Mouse (Mus musculus): ENCODE results near the gene Ttc6. TPM values are rescaled to one million over a fixed set of nuclear protein-coding genes. Genes with fewer than 3 reads are reported as not detected.

The Ttc6 gene
- polyA plus RNA-seq, 1 experiment from 2014 or later, result 0.47 TPM

- peaks cover 7% of the 10 kb centered on the region; the same call in 1 of the 2 replicates for H3K4me1 ChIP-seq (replicated peaks; ENCODE audit: control insufficient read depth, insufficient read depth, low read length)
- H3K9ac ChIP-seq (ENCODE audit: low read depth, low read length), result no peak overlapping the region
- 4% methylated on average over 15 of the region's 15 CpGs for WGBS
- no peaks in the 10 kb centered on the region for H3K36me3 ChIP-seq (ENCODE audit: control insufficient read depth, insufficient read depth, low read length)
- peak overlapping the region; percentile 27 for H3K4me2 ChIP-seq
- no peak overlapping the region for H3K27ac ChIP-seq (ENCODE audit: low read depth, low read length)
- peaks cover 99% of the 10 kb centered on the region for H3K27me3 ChIP-seq (replicated peaks; ENCODE audit: control insufficient read depth, insufficient read depth, low read length)
- no peaks in the 10 kb centered on the region for H3K9me3 ChIP-seq (ENCODE audit: control insufficient read depth, low read length)
- no peak for ATAC-seq (replicated peaks; ENCODE audit: low FRiP score)
- DNase-seq (ENCODE audit: low spot score), result no peak
- H3K4me3 ChIP-seq (ENCODE audit: low read depth, low read length), result 0 out of 2 replicates have a peak overlapping the region, but pooled peaks have one; percentile 12
These were observed 14.2 kb upstream of the Ttc6 start for GRCm38 (mm10) chr12:57549667-57550160.

GRCm38 (mm10) chr12:57550181-57550808, 13.6 kb upstream of the Ttc6 start:
- Histone ChIP-seq H3K4me3 (ENCODE audit: low read depth, low read length) (0 out of 2 replicates have a peak overlapping the region, but pooled peaks have one; percentile 12), H3K27ac (ENCODE audit: low read depth, low read length) (no peak overlapping the region), H3K9me3 (ENCODE audit: control insufficient read depth, low read length) (no peaks in the 10 kb centered on the region), H3K4me2 (peak overlapping the region; percentile 27), H3K27me3 (replicated peaks; ENCODE audit: control insufficient read depth, insufficient read depth, low read length) (peaks cover 100% of the 10 kb centered on the region), H3K9ac (ENCODE audit: low read depth, low read length) (no peak overlapping the region), H3K4me1 (replicated peaks; ENCODE audit: control insufficient read depth, insufficient read depth, low read length) (peaks cover 7% of the 10 kb centered on the region; the same call in 1 of the 2 replicates), H3K36me3 (ENCODE audit: control insufficient read depth, insufficient read depth, low read length) (no peaks in the 10 kb centered on the region)
- 4% methylated on average over 31 of the region's 31 CpGs for WGBS
- DNase-seq (ENCODE audit: low spot score) (peak; percentile 44), ATAC-seq (replicated peaks; ENCODE audit: low FRiP score) (no peak)

GRCm38 (mm10) chr12:57550881-57551280, 13.0 kb upstream of the Ttc6 start:
- Histone ChIP-seq H3K4me2 (no peak overlapping the region), H3K36me3 (ENCODE audit: control insufficient read depth, insufficient read depth, low read length) (no peaks in the 10 kb centered on the region), H3K27me3 (replicated peaks; ENCODE audit: control insufficient read depth, insufficient read depth, low read length) (peaks cover 95% of the 10 kb centered on the region), H3K4me3 (ENCODE audit: low read depth, low read length) (no peak overlapping the region), H3K9me3 (ENCODE audit: control insufficient read depth, low read length) (no peaks in the 10 kb centered on the region), H3K4me1 (replicated peaks; ENCODE audit: control insufficient read depth, insufficient read depth, low read length) (peaks cover 6% of the 10 kb centered on the region; the same call in 1 of the 2 replicates), H3K27ac (ENCODE audit: low read depth, low read length) (no peak overlapping the region), H3K9ac (ENCODE audit: low read depth, low read length) (no peak overlapping the region)
- WGBS, result 9% methylated on average over 8 of the region's 8 CpGs
- DNase-seq (ENCODE audit: low spot score) (no peak), ATAC-seq (replicated peaks; ENCODE audit: low FRiP score) (no peak)

- 11% methylated on average over 3 of the region's 3 CpGs for WGBS
- Histone ChIP-seq H3K4me2 (no peak overlapping the region), H3K4me1 (replicated peaks; ENCODE audit: control insufficient read depth, insufficient read depth, low read length) (no peaks in the 10 kb centered on the region), H3K27me3 (replicated peaks; ENCODE audit: control insufficient read depth, insufficient read depth, low read length) (peaks cover 81% of the 10 kb centered on the region), H3K27ac (ENCODE audit: low read depth, low read length) (no peak overlapping the region), H3K9ac (ENCODE audit: low read depth, low read length) (no peak overlapping the region), H3K36me3 (ENCODE audit: control insufficient read depth, insufficient read depth, low read length) (no peaks in the 10 kb centered on the region), H3K4me3 (ENCODE audit: low read depth, low read length) (no peak overlapping the region), H3K9me3 (ENCODE audit: control insufficient read depth, low read length) (no peaks in the 10 kb centered on the region)
- ATAC-seq (replicated peaks; ENCODE audit: low FRiP score) (no peak), DNase-seq (ENCODE audit: low spot score) (no peak)
These were observed 11.6 kb upstream of the Ttc6 start for GRCm38 (mm10) chr12:57552286-57552685.

GRCm38 (mm10) chr12:57554091-57554490, 9.8 kb upstream of the Ttc6 start:
- WGBS, result 44% methylated on average over 3 of the region's 3 CpGs

GRCm38 (mm10) chr12:57571773-57572172, 7.9 kb downstream of the Ttc6 start:
- no peak overlapping the region for H3K4me3 ChIP-seq (ENCODE audit: low read depth, low read length)
- no peaks in the 10 kb centered on the region for H3K36me3 ChIP-seq (ENCODE audit: control insufficient read depth, insufficient read depth, low read length)
- 15% methylated on average over 9 of the region's 9 CpGs for WGBS
- no peaks in the 10 kb centered on the region for H3K9me3 ChIP-seq (ENCODE audit: control insufficient read depth, low read length)
- H3K27ac ChIP-seq (ENCODE audit: low read depth, low read length), result no peak overlapping the region
- H3K4me1 ChIP-seq (replicated peaks; ENCODE audit: control insufficient read depth, insufficient read depth, low read length), result 0 out of 2 replicates have a peak, but pooled peaks cover 3% of the 10 kb centered on the region
- DNase-seq (ENCODE audit: low spot score) (no peak), ATAC-seq (replicated peaks; ENCODE audit: low FRiP score) (no peak)
- H3K9ac ChIP-seq (ENCODE audit: low read depth, low read length), result no peak overlapping the region
- H3K27me3 ChIP-seq (replicated peaks; ENCODE audit: control insufficient read depth, insufficient read depth, low read length), result peaks cover 31% of the 10 kb centered on the region
- no peak overlapping the region for H3K4me2 ChIP-seq

More at GRCm38 (mm10) chr12:57554091-57554490, 9.8 kb upstream of the Ttc6 start:
- DNase-seq (ENCODE audit: low spot score) (no peak), ATAC-seq (replicated peaks; ENCODE audit: low FRiP score) (no peak)
- Histone ChIP-seq H3K9me3 (ENCODE audit: control insufficient read depth, low read length) (no peaks in the 10 kb centered on the region), H3K36me3 (ENCODE audit: control insufficient read depth, insufficient read depth, low read length) (no peaks in the 10 kb centered on the region), H3K9ac (ENCODE audit: low read depth, low read length) (no peak overlapping the region), H3K27ac (ENCODE audit: low read depth, low read length) (no peak overlapping the region), H3K4me2 (no peak overlapping the region), H3K4me1 (replicated peaks; ENCODE audit: control insufficient read depth, insufficient read depth, low read length) (no peaks in the 10 kb centered on the region), H3K4me3 (ENCODE audit: low read depth, low read length) (no peak overlapping the region), H3K27me3 (replicated peaks; ENCODE audit: control insufficient read depth, insufficient read depth, low read length) (peaks cover 63% of the 10 kb centered on the region)

- H3K4me2 ChIP-seq, result no peak overlapping the region
- ATAC-seq (replicated peaks; ENCODE audit: low FRiP score) (no peak), DNase-seq (ENCODE audit: low spot score) (no peak)
- peaks cover 32% of the 10 kb centered on the region for H3K27me3 ChIP-seq (replicated peaks; ENCODE audit: control insufficient read depth, insufficient read depth, low read length)
- H3K36me3 ChIP-seq (ENCODE audit: control insufficient read depth, insufficient read depth, low read length), result no peaks in the 10 kb centered on the region
- no peak overlapping the region for H3K4me3 ChIP-seq (ENCODE audit: low read depth, low read length)
- H3K9me3 ChIP-seq (ENCODE audit: control insufficient read depth, low read length), result no peaks in the 10 kb centered on the region
- H3K4me1 ChIP-seq (replicated peaks; ENCODE audit: control insufficient read depth, insufficient read depth, low read length), result 0 out of 2 replicates have a peak, but pooled peaks cover 3% of the 10 kb centered on the region
- no peak overlapping the region for H3K27ac ChIP-seq (ENCODE audit: low read depth, low read length)
- no peak overlapping the region for H3K9ac ChIP-seq (ENCODE audit: low read depth, low read length)
These were observed 8.5 kb downstream of the Ttc6 start for GRCm38 (mm10) chr12:57572415-57572814.

GRCm38 (mm10) chr12:57575931-57576628, 12.2 kb downstream of the Ttc6 start:
- Histone ChIP-seq H3K4me3 (ENCODE audit: low read depth, low read length) (peak overlapping the region; percentile 51), H3K9ac (ENCODE audit: low read depth, low read length) (no peak overlapping the region), H3K36me3 (ENCODE audit: control insufficient read depth, insufficient read depth, low read length) (no peaks in the 10 kb centered on the region), H3K27me3 (replicated peaks; ENCODE audit: control insufficient read depth, insufficient read depth, low read length) (peaks cover 32% of the 10 kb centered on the region), H3K27ac (ENCODE audit: low read depth, low read length) (no peak overlapping the region), H3K4me2 (peak overlapping the region; percentile 71), H3K4me1 (replicated peaks; ENCODE audit: control insufficient read depth, insufficient read depth, low read length) (0 out of 2 replicates have a peak, but pooled peaks cover 3% of the 10 kb centered on the region), H3K9me3 (ENCODE audit: control insufficient read depth, low read length) (no peaks in the 10 kb centered on the region)
- DNase-seq (ENCODE audit: low spot score), result peak; percentile 50
- peak; percentile 75 for ATAC-seq (replicated peaks; ENCODE audit: low FRiP score)
- WGBS, result 4% methylated on average over 81 of the region's 81 CpGs

All from liver, embryonic 11.5 days (tissue).